Mouse (Mus musculus): ENCODE results near the gene Col1a1.

The Col1a1 gene

DNA sequence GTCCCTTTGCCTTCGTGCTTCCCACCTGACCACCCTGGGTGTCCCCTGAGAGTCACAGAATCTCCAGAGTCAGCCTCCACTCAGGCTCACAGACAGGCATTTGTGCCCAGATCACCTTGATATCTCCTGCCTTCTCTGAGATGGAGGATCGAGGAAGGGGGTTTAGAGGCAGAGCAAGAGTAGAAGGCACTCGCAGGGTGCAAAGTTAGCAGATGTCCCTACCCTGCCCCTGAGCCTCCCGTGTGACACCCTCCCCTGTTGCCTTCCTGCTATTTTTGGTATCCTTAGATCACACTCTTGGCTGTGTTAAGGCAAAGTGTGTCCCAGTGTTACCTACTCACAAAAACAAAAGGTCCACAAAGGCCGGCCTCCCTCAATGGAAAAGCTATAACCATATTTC is 40.2 kb downstream of the Col1a1 start, which contains the start of gene Sgca:
Gene Sgca (minus strand): TSS at position 129 of the 400 bp plus-strand sequence.
- DNase-seq (ENCODE audit: low spot score in 2 of 2): peak in 1 of 2 experiments; percentile 22

DNA sequence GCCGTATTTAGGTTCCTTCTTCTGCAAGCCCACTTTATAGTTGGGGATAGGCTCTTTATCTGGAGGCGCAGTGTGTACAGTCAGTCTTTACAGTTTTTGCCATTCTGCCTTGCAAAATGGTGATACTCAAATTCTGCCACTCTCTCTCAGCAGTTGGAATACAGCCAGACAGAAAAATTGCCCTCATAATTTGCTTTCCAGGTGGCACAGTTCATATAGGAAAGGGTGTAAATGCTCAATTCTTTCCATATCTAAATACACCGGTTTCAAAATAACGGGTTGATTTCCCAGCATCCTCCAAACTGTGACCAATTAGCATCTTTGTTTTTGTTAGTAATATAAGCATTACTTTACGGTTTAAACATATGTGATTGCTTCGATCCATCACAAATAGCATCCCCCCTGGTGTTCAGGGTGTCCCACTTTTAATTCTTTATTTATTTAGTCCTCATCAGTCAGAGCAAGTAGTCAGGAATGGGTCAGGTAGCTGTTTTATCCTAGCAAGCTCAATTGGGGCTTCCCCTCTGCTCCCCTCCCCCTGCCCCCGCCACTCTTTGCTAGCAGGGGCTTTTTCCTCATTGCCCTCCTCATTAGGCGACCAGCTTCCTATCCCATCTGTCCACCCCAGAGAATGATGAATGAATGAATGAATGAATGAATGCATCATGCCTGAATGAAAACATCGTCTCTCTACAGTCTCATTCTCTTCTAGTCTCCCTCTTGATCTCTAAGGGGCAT is 42.3 kb downstream of the Col1a1 start:
- DNase-seq (ENCODE audit: low spot score in 2 of 2): peak in 1 of 2 experiments; percentile 33

DNA sequence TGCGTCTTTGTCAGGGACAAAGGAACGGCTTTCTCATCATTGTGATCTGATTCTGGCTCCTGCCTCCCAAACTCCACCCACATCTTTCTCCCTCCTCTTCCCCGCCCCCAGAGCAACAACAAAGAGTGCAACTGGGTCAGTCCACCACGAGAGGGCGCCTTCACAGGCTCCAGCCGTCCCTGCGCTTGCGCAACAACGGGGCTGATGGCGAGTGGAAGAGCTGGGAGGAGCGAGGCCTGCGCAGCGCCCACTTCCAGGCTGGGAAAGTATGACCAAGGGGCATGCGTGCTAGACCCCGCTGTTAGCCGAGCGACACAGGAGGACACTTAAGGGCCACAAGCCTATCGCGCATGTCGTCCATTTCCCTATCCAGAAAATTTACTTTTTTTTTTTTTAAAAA is 42.9 kb downstream of the Col1a1 start:
- peak; percentile 98 for DNase-seq (ENCODE audit: low spot score in 2 of 2)

DNA sequence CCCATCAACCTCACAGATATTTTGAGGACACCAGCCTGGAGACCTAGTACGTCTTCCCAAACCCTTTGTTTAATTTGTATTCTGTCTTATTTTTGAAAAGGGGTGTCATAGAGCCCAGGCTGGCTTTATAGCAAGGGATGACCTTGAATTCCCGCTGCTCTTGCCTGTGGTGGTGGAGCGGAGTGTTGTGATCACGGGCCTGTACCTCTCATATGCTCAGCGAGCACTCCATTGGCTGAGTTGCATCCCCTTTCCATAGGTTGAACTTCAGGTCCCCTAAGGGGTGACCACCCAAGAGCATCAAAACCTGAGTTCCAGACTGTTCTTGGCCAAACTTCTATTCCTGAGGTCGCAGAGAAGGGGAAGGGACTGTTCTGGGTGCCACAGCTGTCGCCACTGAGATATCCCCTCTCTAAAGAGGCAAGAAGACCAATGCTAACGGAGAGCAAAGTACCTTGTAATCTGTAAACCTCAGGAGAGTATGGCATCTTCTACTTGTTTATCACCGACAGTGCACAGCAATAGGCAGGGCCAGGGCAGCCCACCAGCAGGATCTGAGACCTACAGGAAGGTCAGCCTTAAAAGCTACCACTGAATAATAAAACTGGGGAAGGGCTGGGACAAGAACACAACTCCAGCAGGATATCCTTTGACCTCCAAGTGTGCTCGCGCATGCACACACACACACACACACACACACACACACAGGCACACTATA is 43.6 kb downstream of the Col1a1 start:
- no peak for DNase-seq (ENCODE audit: low spot score in 2 of 2)

DNA sequence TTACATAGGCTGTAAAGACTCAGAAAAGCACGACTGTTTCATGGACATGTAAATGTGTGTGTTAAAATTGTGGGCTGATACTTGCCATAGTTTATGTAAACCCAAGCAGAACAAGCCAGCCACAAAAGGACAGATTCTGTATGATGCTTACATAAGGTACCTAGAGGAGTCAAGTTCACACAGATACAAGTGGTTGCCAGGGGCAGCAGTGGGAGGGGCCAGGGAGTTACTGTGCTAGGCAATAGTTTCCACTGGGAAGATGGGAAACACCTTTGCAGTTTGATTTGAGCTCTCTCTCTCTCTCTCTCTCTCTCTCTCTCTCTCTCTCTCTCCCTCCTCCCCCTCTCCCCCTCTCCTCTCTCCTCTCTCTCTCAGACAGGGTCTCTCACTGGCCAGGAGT is 49.1 kb downstream of the Col1a1 start:
- no peak for DNase-seq (ENCODE audit: low spot score in 2 of 2)

DNA sequence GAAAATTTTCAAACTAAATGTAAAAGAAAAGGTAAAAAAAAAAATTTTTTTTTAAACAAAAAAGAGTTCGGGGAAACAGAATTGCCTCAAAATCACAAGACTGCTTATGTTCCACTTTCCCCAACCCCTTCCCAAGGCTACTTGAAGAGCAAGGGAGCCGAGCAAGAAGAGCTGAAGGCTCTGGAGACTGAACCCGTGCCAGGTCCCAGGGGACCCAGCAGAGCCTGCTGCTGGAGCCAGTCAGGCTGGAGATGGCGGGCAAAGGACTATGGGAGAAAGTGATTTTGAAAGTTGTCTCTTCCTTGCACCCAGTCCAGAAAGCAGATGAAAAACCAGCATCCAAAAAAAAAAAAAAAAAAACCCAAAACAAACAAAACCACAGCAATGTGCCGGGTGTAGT is 49.8 kb downstream of the Col1a1 start:
- DNase-seq (ENCODE audit: low spot score in 2 of 2): no peak

DNA sequence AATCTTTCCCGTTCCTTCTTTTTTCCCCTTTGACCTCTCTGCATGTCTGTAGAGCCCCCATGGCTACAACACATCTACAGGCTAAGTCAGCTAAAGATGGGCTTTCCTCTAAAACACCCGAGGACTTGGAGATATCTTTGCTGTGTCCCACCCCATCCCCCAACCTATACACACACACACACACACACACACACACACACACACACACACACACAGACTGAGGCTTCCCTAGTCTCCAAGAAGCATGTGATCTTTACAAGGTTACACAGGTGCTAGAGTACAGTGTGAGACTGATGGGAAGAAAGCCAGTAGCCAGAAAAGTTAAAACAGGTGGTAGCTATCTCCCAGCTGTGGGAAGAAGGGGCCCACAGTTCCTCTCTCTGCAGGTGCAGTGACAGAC is 50.4 kb downstream of the Col1a1 start:
- DNase-seq (ENCODE audit: low spot score in 2 of 2): no peak

DNA sequence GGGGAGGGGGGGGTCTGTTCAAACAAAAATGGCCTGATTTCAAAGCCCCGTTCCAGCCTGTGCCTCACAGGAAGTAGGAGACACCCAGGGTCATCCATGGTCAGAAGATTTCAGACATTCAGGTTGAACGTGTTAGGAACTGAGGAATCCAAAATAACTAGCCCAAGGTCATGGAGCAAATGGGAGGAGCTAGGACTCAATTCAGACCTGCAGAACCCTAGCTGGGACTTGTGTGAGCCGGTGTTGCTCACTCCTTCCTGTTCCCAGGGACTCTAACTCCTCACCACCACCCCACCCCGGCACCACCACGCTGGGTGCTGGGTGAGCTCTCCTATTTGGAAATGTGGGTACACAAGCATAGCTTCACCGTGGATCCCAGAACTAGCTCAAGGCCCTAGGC is 51.3 kb downstream of the Col1a1 start:
- DNase-seq (ENCODE audit: low spot score in 2 of 2): no peak

DNA sequence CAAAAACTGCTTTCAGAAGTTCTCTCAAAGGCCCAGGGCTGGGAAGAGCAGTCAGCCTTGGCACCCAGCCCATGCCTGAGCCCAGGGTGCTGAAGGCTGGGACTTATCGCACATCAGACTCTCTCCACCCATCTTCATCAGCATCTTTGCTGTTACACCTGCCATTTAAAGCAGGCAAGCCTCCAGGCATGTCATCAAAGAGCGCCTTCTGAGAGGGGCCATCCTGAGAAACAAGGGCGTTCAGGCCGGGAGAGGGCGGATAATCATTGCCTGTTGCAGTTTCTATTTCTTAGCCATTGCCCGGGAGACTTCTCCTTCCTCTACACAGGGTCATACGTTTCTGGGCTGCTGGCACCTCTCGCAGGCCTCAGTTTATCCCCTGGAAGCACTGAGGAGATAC is 51.8 kb downstream of the Col1a1 start:
- peak in 1 of 2 experiments; percentile 30 for DNase-seq (ENCODE audit: low spot score in 2 of 2)

DNA sequence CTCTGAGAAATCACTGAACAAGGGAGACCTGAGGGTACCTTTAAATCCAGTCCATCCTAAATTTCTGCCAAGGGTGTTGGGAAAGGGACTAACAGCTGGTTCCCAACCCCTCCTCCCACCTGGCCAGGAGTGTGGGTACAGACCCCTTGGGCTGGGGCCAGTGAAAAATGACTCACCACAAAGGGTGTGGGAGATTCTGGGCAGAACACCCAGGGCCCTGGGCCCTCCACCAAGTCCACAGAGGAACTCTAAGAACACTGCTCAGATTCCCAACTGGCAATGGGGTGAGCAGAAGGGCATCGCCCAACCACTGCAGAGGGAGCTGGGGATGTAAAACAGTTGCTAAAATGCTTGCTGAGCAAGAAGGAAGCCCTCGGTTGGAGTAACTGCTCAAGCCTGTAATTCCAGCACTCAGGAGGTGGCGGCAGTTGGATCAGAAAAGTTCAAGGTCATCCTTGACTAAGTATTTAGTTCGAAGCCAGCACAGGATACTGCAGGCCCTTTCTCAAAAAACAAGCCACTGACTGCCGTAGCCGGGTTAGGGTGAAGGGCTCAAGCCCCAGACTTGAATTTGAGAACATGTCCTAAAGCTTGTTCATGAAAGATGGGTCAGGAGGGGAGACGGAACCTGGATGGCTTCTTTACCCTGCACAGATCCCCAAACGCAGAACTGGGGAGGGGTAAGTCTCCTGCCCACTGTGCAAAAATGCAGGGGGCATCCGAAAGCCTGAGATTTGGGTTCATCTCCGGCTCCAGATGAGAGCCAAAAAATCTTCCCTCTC is 52.9 kb downstream of the Col1a1 start:
- peak; percentile 72 to 75 for DNase-seq (ENCODE audit: low spot score in 2 of 2)

DNA sequence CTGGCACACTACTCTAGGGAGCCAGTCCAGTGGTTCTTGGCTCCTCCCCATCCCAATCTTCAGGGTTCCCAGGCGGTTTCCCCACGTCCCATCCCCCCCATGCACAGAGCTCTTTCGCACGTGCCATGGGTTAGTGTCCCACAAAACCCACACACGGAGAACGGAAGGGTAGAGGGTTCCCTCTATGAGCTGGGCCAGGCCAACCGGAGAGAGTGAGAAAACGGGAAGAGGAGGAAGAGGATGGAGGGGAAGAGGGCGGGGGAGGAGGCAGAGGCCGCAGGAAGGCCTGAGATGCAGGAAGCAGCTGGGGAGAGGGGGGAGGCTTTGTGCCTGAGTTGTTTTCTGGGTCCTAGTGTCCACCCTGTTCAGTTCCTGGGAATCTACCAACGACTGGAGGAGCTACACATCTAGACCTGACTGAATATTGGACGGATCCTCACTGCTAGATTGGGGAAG is 53.6 kb downstream of the Col1a1 start:
- peak; percentile 87 to 92 for DNase-seq (ENCODE audit: low spot score in 2 of 2)

DNA sequence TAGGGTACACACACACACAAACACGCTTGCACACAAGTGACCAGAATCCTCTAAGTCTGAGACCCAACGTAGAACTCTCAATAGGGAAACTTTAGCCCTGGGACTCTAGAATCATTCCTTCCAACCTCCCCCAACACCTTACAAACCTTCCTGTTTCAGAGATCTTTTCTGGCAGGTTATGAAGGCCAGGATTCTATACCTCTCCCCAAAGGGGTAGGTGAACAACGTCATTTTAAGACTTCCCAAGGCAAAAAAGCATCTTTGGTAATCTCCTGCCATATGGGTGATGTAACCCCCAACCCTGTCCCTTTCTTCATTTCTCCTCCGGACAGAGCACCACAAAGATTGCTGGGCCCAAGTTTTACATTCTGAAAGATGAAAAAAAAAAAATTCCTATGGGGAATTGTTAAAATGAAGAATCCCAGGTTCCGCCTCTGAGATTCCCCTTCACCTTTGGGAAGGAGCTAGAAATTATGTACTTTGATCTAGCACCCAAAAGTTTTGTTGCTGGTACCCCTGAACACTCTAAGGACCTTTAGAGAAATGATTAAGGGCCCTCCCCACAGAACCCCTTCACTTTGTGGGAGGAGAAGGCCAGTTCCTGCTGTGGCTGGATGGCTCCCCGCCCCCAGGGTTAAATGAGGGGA is 54.2 kb downstream of the Col1a1 start:
- no peak for DNase-seq (ENCODE audit: low spot score in 2 of 2)

DNA sequence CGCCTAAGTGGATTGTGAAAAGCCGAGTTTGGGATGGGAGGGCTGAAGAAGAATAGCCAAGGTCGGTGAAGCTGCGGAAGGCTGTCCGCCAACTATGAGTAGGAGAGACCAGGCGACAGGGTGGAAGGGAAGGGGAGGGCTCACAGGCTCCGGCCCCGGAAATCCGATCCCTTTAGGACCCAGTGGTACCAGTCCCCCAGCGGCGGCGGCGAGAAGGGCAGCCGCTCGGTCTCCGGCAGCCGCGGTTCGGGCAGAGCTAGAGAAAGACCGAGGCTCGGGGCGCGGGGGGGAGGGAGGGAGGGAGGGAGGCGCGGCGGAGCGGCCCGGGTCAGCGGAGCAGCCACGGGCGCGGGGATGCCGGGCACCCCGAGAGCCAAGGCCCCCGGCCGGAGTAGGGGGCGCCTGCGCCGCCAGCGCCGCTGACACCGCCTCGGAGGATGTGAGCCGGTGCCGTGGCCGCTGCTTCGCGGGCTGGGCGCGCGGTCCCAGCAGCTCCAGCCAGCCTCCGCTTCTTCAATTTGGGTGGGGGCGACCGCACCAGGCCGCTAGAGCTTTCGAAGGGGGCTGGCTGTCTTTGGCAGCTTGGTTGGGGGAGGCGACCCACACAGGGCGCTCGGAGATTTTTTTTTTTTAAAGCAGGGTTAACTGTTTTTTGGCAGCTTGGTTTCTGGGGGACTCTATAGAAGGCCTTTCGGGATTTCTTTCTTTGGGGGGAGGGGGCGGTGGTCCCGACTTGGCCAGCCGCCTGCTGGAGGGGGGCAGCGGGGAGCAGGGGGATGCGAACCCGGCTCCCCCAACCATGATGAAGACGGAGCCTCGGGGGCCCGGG is 54.9 kb downstream of the Col1a1 start, which contains the start of gene Ppp1r9b:
Gene Ppp1r9b (plus strand): TSS at position 287 of the 829 bp plus-strand sequence.
- DNase-seq (ENCODE audit: low spot score in 2 of 2): peak; percentile 94 to 95

DNA sequence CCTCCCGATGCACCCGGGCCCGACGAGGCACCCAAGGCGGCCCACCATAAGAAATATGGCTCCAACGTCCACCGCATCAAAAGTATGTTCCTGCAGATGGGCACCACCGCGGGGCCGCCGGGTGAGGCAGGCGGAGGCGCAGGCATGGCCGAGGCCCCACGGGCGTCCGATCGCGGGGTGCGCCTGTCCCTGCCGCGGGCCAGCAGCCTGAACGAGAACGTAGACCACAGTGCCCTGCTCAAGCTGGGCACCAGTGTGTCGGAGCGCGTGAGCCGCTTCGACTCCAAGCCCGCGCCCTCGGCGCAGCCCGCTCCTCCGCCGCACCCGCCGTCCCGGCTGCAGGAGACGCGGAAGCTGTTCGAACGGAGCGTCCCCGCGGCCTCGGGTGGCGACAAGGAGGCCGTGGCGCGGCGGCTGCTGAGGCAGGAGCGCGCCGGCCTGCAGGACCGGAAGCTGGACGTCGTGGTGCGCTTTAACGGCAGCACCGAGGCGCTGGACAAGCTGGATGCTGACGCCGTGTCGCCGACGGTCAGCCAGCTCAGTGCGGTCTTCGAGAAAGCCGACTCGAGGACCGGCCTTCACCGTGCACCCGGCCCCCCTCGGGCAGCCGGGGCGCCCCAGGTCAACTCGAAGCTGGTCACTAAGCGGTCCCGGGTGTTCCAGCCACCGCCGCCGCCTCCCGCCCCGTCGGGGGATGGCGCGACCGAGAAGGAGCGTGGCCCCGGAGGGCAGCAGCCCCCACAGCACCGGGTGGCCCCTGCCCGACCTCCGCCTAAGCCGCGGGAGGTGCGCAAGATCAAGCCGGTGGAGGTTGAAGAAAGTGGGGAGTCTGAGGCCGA is 55.8 kb downstream of the Col1a1 start:
- peak; percentile 44 to 62 for DNase-seq (ENCODE audit: low spot score in 2 of 2)

DNA sequence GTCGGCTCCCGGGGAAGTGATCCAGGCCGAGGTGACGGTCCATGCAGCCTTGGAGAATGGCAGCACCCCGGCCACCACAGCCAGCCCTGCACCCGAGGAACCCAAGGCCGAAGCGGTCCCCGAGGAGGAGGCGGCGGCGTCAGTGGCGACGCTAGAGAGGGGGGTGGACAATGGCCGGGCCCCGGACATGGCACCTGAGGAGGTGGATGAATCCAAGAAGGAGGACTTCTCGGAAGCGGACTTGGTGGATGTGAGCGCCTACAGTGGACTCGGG is 56.4 kb downstream of the Col1a1 start:
- DNase-seq (ENCODE audit: low spot score in 2 of 2): no peak

DNA sequence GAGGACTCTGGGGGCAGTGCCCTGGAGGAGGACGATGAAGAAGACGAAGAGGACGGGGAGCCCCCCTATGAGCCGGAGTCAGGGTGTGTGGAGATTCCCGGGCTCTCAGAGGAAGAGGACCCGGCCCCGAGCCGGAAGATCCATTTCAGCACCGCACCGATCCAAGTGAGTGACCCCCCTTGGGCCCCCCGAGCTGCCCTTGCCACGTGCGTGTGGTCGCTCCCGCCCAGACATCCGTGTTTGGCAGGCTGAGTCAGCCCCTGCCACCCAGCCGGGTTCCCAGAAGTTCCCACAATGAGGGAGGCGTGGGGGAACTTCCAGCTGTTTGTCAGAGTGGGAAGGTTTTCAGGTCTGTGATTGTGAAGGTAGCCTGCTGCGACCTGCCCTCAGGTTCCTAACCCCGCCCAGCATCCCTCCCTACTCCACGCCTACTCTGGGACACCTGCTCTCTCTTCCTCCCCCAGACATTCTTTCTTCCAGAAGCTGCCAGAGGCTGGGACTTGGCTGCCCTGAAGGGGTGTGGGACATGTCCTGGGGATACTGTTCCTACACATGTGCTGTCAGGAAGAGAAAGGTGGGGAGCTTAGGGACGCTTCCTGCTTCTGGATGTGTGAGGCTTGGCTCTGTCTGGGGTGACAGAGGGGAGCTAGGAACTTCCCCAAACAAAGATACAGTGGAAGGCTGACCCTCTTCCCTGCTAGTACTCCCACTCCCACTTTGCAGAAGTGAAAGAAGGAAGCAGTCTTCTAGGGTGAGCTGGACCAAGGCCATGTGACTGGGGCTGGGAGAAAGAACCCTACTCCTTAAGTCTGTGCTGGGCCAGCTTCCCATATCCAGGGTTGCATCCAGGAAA is 57.0 kb downstream of the Col1a1 start:
- peak; percentile 67 to 69 for DNase-seq (ENCODE audit: low spot score in 2 of 2)

DNA sequence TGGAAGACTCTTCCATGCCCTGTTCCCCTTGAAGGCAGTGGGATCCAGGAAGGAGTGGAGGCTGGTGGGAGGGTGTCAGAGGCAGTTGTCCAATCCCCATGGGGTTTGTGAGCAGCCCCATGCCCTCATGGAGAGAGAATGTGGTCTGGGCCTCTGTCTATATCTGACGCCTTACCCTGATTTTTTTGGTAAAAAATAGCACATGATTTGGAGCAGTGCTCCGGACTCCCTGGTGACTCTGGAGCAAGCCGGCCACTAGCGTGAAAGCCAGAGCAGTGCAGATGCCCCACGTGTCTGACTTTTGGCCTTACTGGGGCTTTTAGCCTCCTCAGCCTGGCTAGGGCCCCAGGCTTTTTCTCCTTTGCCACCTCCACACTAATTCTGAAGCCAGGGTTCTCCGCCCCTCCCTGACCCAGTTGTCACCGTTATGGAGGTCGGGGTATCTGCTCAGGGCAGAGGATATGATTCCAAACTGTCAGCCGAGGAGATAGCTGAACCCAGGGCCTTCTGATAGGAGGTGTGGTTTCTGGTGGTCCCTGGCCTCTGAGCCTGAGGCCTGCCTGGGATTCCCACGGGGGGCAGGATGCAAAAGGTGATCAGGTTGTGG is 58.3 kb downstream of the Col1a1 start:
- no peak for DNase-seq (ENCODE audit: low spot score in 2 of 2)

DNA sequence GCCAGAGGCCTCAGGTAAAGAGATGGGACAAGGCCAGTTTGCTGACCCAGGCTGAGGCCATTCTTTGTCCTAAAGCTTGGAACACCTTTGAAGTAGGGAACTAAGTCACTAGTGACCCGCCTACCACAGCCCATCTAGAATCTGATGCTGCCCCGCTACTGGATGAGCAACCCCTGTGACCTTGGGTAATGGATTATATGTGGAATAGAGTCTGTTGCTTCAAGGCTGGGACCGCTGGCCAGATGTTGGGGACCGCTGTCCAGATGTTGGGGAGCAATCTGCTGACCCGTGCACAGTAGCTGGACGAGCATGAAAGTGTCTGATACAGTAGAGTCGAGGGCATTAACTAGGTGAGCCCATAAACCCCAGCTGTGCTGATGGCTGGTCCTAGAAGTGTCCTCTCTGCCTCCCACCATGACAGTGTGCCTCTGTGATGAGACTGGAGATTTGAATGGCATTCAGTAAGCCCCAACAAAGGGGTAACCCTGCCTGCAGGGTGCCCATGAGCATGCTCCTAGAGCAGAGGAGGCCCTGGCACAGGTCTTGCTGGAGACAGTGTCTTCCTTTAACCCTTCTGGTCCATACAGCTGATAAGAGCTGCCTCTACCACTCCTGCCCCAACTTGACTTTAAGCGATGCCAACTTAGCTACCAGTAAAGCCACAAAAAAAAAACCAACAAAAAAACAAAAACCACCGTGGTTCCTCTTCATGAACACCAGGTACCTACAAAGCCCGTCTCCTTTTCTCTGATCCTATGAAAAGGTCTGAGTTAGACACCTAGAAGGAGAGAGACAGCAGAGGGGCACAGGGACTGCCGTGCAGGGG is 59.1 kb downstream of the Col1a1 start:
- DNase-seq (ENCODE audit: low spot score in 2 of 2): no peak
